Mouse (Mus musculus): ENCODE measurements around the gene Xpo5. TPM values are rescaled to one million over a fixed set of nuclear protein-coding genes. Genes with fewer than 3 reads are reported as not detected.

The Xpo5 gene
- 60.6 and 69.1 TPM in 2 replicates for polyA plus RNA-seq (2014; fragmentation: Nextera tagmentation; extraction: Ambion mirVana)

- under 1% methylated on average over 59 of the region's 66 CpGs for WGBS
- no peaks in the 10 kb centered on the region for H3K4me1 ChIP-seq (replicated peaks; ENCODE audit: control insufficient read depth, insufficient read depth, low read length)
- H3K27me3 ChIP-seq (ENCODE audit: control insufficient read depth, insufficient read depth, low read length): no peaks in the 10 kb centered on the region
- H3K27ac ChIP-seq (ENCODE audit: low read depth, low read length): peak within 1 kb of the TSS; percentile 64
- H3K4me2 ChIP-seq (replicated peaks; ENCODE audit: low read depth, low read length): peak within 1 kb of the TSS; percentile 54
- peak within 1 kb of the TSS; percentile 88 for H3K9ac ChIP-seq (ENCODE audit: low read depth, low read length)
- peak within 1 kb of the TSS; percentile 93 for H3K4me3 ChIP-seq (ENCODE audit: low read depth, low read length)
- ATAC-seq (ENCODE audit: low FRiP score) (peak; percentile 94), DNase-seq (ENCODE audit: low spot score) (peak; percentile 99)
- no peaks in the 10 kb centered on the region for H3K9me3 ChIP-seq (ENCODE audit: control insufficient read depth, low read length)
- H3K36me3 ChIP-seq (ENCODE audit: control insufficient read depth, insufficient read depth, low read length): peaks cover 5% of the 10 kb centered on the region; the same call in 1 of the 2 replicates
Observed at GRCm38 (mm10) chr17:46202421-46203071, at the start of gene Xpo5, which contains the start of gene Polh. Gene Xpo5 (plus strand): TSS chr17:46202782. Gene Polh (minus strand): TSS chr17:46202645.

GRCm38 (mm10) chr17:46152847-46153782, 49.5 kb upstream of the Xpo5 start, which contains the start of gene Mad2l1bp:
Gene Mad2l1bp (minus strand): TSS chr17:46153553.
- WGBS: 8% methylated on average over 33 of the region's 33 CpGs
- peak; percentile 92 for ATAC-seq (ENCODE audit: low FRiP score)
- peak within 1 kb of the TSS; percentile 57 for H3K4me3 ChIP-seq (ENCODE audit: low read depth, low read length)
- peak; percentile 91 for DNase-seq (ENCODE audit: low spot score)
- H3K27ac ChIP-seq (ENCODE audit: low read depth, low read length): no peak within 1 kb of the TSS
- H3K9me3 ChIP-seq (ENCODE audit: control insufficient read depth, low read length): no peaks in the 10 kb centered on the region
- H3K9ac ChIP-seq (ENCODE audit: low read depth, low read length): peak within 1 kb of the TSS; percentile 76
- peak within 1 kb of the TSS; percentile 78 for H3K4me2 ChIP-seq (replicated peaks; ENCODE audit: low read depth, low read length)
- H3K36me3 ChIP-seq (ENCODE audit: control insufficient read depth, insufficient read depth, low read length): no peaks in the 10 kb centered on the region
- H3K4me1 ChIP-seq (replicated peaks; ENCODE audit: control insufficient read depth, insufficient read depth, low read length): peaks cover 4% of the 10 kb centered on the region; the same call in 1 of the 2 replicates
- no peaks in the 10 kb centered on the region for H3K27me3 ChIP-seq (ENCODE audit: control insufficient read depth, insufficient read depth, low read length)

GRCm38 (mm10) chr17:46154336-46154735, 48.2 kb upstream of the Xpo5 start:
- H3K9ac ChIP-seq (ENCODE audit: low read depth, low read length): no peak overlapping the region
- ATAC-seq (ENCODE audit: low FRiP score) (no peak), DNase-seq (ENCODE audit: low spot score) (no peak)
- H3K4me3 ChIP-seq (ENCODE audit: low read depth, low read length): no peak overlapping the region
- no peaks in the 10 kb centered on the region for H3K36me3 ChIP-seq (ENCODE audit: control insufficient read depth, insufficient read depth, low read length)
- no peaks in the 10 kb centered on the region for H3K9me3 ChIP-seq (ENCODE audit: control insufficient read depth, low read length)
- H3K27me3 ChIP-seq (ENCODE audit: control insufficient read depth, insufficient read depth, low read length): no peaks in the 10 kb centered on the region
- H3K27ac ChIP-seq (ENCODE audit: low read depth, low read length): no peak overlapping the region
- no peak overlapping the region for H3K4me2 ChIP-seq (replicated peaks; ENCODE audit: low read depth, low read length)
- H3K4me1 ChIP-seq (replicated peaks; ENCODE audit: control insufficient read depth, insufficient read depth, low read length): peaks cover 4% of the 10 kb centered on the region; the same call in 1 of the 2 replicates
- WGBS: 92% methylated on average over 3 of the region's 3 CpGs

GRCm38 (mm10) chr17:46156680-46157079, 45.9 kb upstream of the Xpo5 start:
- Histone ChIP-seq H3K4me1 (replicated peaks; ENCODE audit: control insufficient read depth, insufficient read depth, low read length) (peaks cover 6% of the 10 kb centered on the region; the same call in 1 of the 2 replicates), H3K4me2 (replicated peaks; ENCODE audit: low read depth, low read length) (no peak overlapping the region), H3K27ac (ENCODE audit: low read depth, low read length) (no peak overlapping the region), H3K9me3 (ENCODE audit: control insufficient read depth, low read length) (no peaks in the 10 kb centered on the region), H3K36me3 (ENCODE audit: control insufficient read depth, insufficient read depth, low read length) (no peaks in the 10 kb centered on the region), H3K27me3 (ENCODE audit: control insufficient read depth, insufficient read depth, low read length) (no peaks in the 10 kb centered on the region), H3K9ac (ENCODE audit: low read depth, low read length) (no peak overlapping the region), H3K4me3 (ENCODE audit: low read depth, low read length) (no peak overlapping the region)
- WGBS: 89% methylated on average over 5 of the region's 5 CpGs
- no peak for ATAC-seq (ENCODE audit: low FRiP score)
- no peak for DNase-seq (ENCODE audit: low spot score)

GRCm38 (mm10) chr17:46157131-46157530, 45.5 kb upstream of the Xpo5 start:
- Histone ChIP-seq H3K27me3 (ENCODE audit: control insufficient read depth, insufficient read depth, low read length) (no peaks in the 10 kb centered on the region), H3K4me1 (replicated peaks; ENCODE audit: control insufficient read depth, insufficient read depth, low read length) (peaks cover 7% of the 10 kb centered on the region; the same call in 1 of the 2 replicates), H3K4me3 (ENCODE audit: low read depth, low read length) (no peak overlapping the region), H3K27ac (ENCODE audit: low read depth, low read length) (no peak overlapping the region), H3K9ac (ENCODE audit: low read depth, low read length) (no peak overlapping the region), H3K9me3 (ENCODE audit: control insufficient read depth, low read length) (no peaks in the 10 kb centered on the region), H3K4me2 (replicated peaks; ENCODE audit: low read depth, low read length) (no peak overlapping the region), H3K36me3 (ENCODE audit: control insufficient read depth, insufficient read depth, low read length) (no peaks in the 10 kb centered on the region)
- DNase-seq (ENCODE audit: low spot score): no peak
- ATAC-seq (ENCODE audit: low FRiP score): no peak
- WGBS: 89% methylated on average over 8 of the region's 8 CpGs

- no peak overlapping the region for H3K4me3 ChIP-seq (ENCODE audit: low read depth, low read length)
- no peak for DNase-seq (ENCODE audit: low spot score)
- H3K9me3 ChIP-seq (ENCODE audit: control insufficient read depth, low read length): no peaks in the 10 kb centered on the region
- no peak overlapping the region for H3K4me2 ChIP-seq (replicated peaks; ENCODE audit: low read depth, low read length)
- H3K9ac ChIP-seq (ENCODE audit: low read depth, low read length): no peak overlapping the region
- H3K27me3 ChIP-seq (ENCODE audit: control insufficient read depth, insufficient read depth, low read length): no peaks in the 10 kb centered on the region
- no peak for ATAC-seq (ENCODE audit: low FRiP score)
- no peak overlapping the region for H3K27ac ChIP-seq (ENCODE audit: low read depth, low read length)
- no peaks in the 10 kb centered on the region for H3K36me3 ChIP-seq (ENCODE audit: control insufficient read depth, insufficient read depth, low read length)
- WGBS: 72% methylated on average over 2 of the region's 2 CpGs
- 0 out of 2 replicates have a peak, but pooled peaks cover 3% of the 10 kb centered on the region for H3K4me1 ChIP-seq (replicated peaks; ENCODE audit: control insufficient read depth, insufficient read depth, low read length)
Observed at GRCm38 (mm10) chr17:46159236-46159635, 43.3 kb upstream of the Xpo5 start.

- H3K27ac ChIP-seq (ENCODE audit: low read depth, low read length): peak overlapping the region; percentile 56
- H3K9me3 ChIP-seq (ENCODE audit: control insufficient read depth, low read length): no peaks in the 10 kb centered on the region
- WGBS: under 1% methylated on average over 16 of the region's 16 CpGs
- peak overlapping the region; percentile 55 for H3K9ac ChIP-seq (ENCODE audit: low read depth, low read length)
- no peaks in the 10 kb centered on the region for H3K27me3 ChIP-seq (ENCODE audit: control insufficient read depth, insufficient read depth, low read length)
- H3K36me3 ChIP-seq (ENCODE audit: control insufficient read depth, insufficient read depth, low read length): no peaks in the 10 kb centered on the region
- H3K4me2 ChIP-seq (replicated peaks; ENCODE audit: low read depth, low read length): peak overlapping the region; percentile 71
- H3K4me1 ChIP-seq (replicated peaks; ENCODE audit: control insufficient read depth, insufficient read depth, low read length): 0 out of 2 replicates have a peak, but pooled peaks cover 3% of the 10 kb centered on the region
- H3K4me3 ChIP-seq (ENCODE audit: low read depth, low read length): peak overlapping the region; percentile 71
- DNase-seq (ENCODE audit: low spot score) (peak; percentile 90), ATAC-seq (ENCODE audit: low FRiP score) (peak; percentile 71)
Observed at GRCm38 (mm10) chr17:46160090-46160662, 42.4 kb upstream of the Xpo5 start.

- H3K9me3 ChIP-seq (ENCODE audit: control insufficient read depth, low read length): no peaks in the 10 kb centered on the region
- no peaks in the 10 kb centered on the region for H3K36me3 ChIP-seq (ENCODE audit: control insufficient read depth, insufficient read depth, low read length)
- WGBS: under 1% methylated on average over 23 of the region's 23 CpGs
- no peaks in the 10 kb centered on the region for H3K27me3 ChIP-seq (ENCODE audit: control insufficient read depth, insufficient read depth, low read length)
- H3K4me1 ChIP-seq (replicated peaks; ENCODE audit: control insufficient read depth, insufficient read depth, low read length): 0 out of 2 replicates have a peak, but pooled peaks cover 3% of the 10 kb centered on the region
- peak within 1 kb of the TSS; percentile 56 for H3K27ac ChIP-seq (ENCODE audit: low read depth, low read length)
- H3K4me3 ChIP-seq (ENCODE audit: low read depth, low read length): peak within 1 kb of the TSS; percentile 71
- peak; percentile 99 for DNase-seq (ENCODE audit: low spot score)
- peak within 1 kb of the TSS; percentile 71 for H3K4me2 ChIP-seq (replicated peaks; ENCODE audit: low read depth, low read length)
- H3K9ac ChIP-seq (ENCODE audit: low read depth, low read length): peak within 1 kb of the TSS; percentile 79
- peak; percentile 97 for ATAC-seq (ENCODE audit: low FRiP score)
Observed at GRCm38 (mm10) chr17:46160686-46161085, 41.9 kb upstream of the Xpo5 start, which contains the start of gene Gtpbp2. Gene Gtpbp2 (plus strand): TSS chr17:46161032.

Data from hindbrain, embryonic 11.5 days (tissue).